ENCODE assay signal across 13 mouse cellular contexts in the genomic region with DNA sequence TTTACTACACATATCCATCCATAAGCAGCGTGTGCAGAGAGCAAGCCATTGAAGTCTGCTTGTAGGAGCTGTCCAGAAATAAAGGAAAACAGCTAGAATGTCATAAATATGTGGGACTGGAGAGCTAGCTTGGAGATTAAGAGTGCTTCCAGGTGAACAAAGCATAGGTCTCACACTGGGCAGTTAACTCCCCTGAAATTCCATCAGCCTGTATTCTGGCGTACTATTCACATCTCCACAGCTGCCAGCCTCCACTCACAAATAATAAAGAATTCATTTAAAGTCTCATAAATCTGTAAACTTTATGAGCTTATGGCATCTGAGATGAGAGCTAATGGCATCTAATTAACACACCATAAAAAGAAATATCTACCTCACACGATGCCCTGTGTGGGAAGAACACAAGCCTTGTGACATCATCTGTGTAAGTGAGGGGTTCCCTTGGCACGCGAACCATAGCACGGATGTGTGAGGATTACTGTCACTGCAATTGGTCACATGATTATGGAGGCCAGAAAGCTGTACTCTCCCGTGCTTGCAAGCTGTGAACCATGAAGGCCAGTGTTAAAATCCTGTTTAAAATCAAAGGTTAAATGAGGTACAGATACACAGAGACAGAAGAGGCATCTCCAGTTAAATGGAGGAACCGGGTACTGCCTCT.
DNase-seq lines count a peak whose midpoint lies in the region; ATAC-seq lines count a peak whose summit lies in the region.
"Had no signal": no experiment of that assay in that cellular context is flagged by ENCODE, and none has a peak within 500 bp of the region (broad histone marks: within the 10 kb centered on the region; RNA-seq: fewer than 3 reads in every experiment).

No protein-coding gene starts in this region.

- 68% methylated on average over 8 of the region's 8 CpGs for WGBS in forebrain, embryonic 13.5 days
- WGBS in forebrain, embryonic 15.5 days = 60% methylated on average over 8 of the region's 8 CpGs
- 29% methylated on average over 8 of the region's 8 CpGs for WGBS in kidney, embryonic 16.5 days
- WGBS in midbrain, embryonic 13.5 days = 51% methylated on average over 8 of the region's 8 CpGs

- H3K4me3 ChIP-seq in forebrain, embryonic 13.5 days = no peak overlapping the region
- no peak overlapping the region for H3K4me3 ChIP-seq in forebrain, embryonic 15.5 days
- no peak overlapping the region for H3K4me3 ChIP-seq in kidney, embryonic 16.5 days (ENCODE audit: low read length)
- H3K4me3 ChIP-seq in midbrain, embryonic 13.5 days (replicated peaks) = no peak overlapping the region
- H3K4me3 ChIP-seq: liver, embryonic 13.5 days had no signal

- H3K27me3 ChIP-seq in forebrain, embryonic 13.5 days = no peaks in the 10 kb centered on the region
- H3K27me3 ChIP-seq in forebrain, embryonic 15.5 days = no peaks in the 10 kb centered on the region
- no peaks in the 10 kb centered on the region for H3K27me3 ChIP-seq in kidney, embryonic 16.5 days (ENCODE audit: insufficient read depth, low read length)
- H3K27me3 ChIP-seq in midbrain, embryonic 13.5 days = no peaks in the 10 kb centered on the region
- H3K27me3 ChIP-seq: liver, embryonic 13.5 days had no signal

- no peak for DNase-seq in kidney, adult 18-20 months
- DNase-seq in forelimb bud, embryonic 11.5 days (ENCODE audit: low read depth, low spot score) = peak; percentile 46
- no peak for DNase-seq in ovary, adult 18-20 months (ENCODE audit: low spot score)
- no peak for DNase-seq in urinary bladder, postnatal 25 days (ENCODE audit: low spot score)
- DNase-seq: cerebellum, postnatal 14 days; gastrocnemius, postnatal 14 days; kidney, postnatal 10 days; liver, embryonic 13.5 days; thymus, adult 18-20 months had no signal

- H3K9ac ChIP-seq in forebrain, embryonic 13.5 days = no peak overlapping the region
- no peak overlapping the region for H3K9ac ChIP-seq in forebrain, embryonic 15.5 days (replicated peaks)
- no peak overlapping the region for H3K9ac ChIP-seq in kidney, embryonic 16.5 days (replicated peaks; ENCODE audit: low read length)
- H3K9ac ChIP-seq in midbrain, embryonic 13.5 days (replicated peaks) = no peak overlapping the region
- H3K9ac ChIP-seq: liver, embryonic 13.5 days had no signal

- no peaks in the 10 kb centered on the region for H3K9me3 ChIP-seq in forebrain, embryonic 13.5 days (replicated peaks)
- H3K9me3 ChIP-seq in forebrain, embryonic 15.5 days = no peaks in the 10 kb centered on the region
- H3K9me3 ChIP-seq in kidney, embryonic 16.5 days (ENCODE audit: low read length) = no peaks in the 10 kb centered on the region
- no peaks in the 10 kb centered on the region for H3K9me3 ChIP-seq in midbrain, embryonic 13.5 days
- H3K9me3 ChIP-seq: liver, embryonic 13.5 days had no signal

- H3K27ac ChIP-seq in forebrain, embryonic 13.5 days = no peak overlapping the region
- no peak overlapping the region for H3K27ac ChIP-seq in forebrain, embryonic 15.5 days (replicated peaks)
- H3K27ac ChIP-seq in kidney, embryonic 16.5 days (ENCODE audit: low read length) = no peak overlapping the region
- no peak overlapping the region for H3K27ac ChIP-seq in midbrain, embryonic 13.5 days
- H3K27ac ChIP-seq: liver, embryonic 13.5 days had no signal

- ATAC-seq in forebrain, embryonic 13.5 days = peak; percentile 38; the same call in 1 of the 2 replicates
- ATAC-seq in forebrain, embryonic 15.5 days (replicated peaks) = no peak
- ATAC-seq in kidney, embryonic 16.5 days (ENCODE audit: low FRiP score, low TSS enrichment) = peak; percentile 79; the same call in 1 of the 2 replicates
- peak; percentile 88 for ATAC-seq in midbrain, embryonic 13.5 days

- H3K4me1 ChIP-seq in forebrain, embryonic 13.5 days = no peaks in the 10 kb centered on the region
- no peaks in the 10 kb centered on the region for H3K4me1 ChIP-seq in forebrain, embryonic 15.5 days
- H3K4me1 ChIP-seq in kidney, embryonic 16.5 days (ENCODE audit: insufficient read depth, low read length) = no peaks in the 10 kb centered on the region
- H3K4me1 ChIP-seq in midbrain, embryonic 13.5 days (replicated peaks) = 0 out of 2 replicates have a peak, but pooled peaks cover 6% of the 10 kb centered on the region
- H3K4me1 ChIP-seq: liver, embryonic 13.5 days had no signal

- H3K4me2 ChIP-seq in forebrain, embryonic 13.5 days = no peak overlapping the region
- no peak overlapping the region for H3K4me2 ChIP-seq in forebrain, embryonic 15.5 days (replicated peaks)
- no peak overlapping the region for H3K4me2 ChIP-seq in kidney, embryonic 16.5 days (replicated peaks; ENCODE audit: low read depth, low read length)
- H3K4me2 ChIP-seq in midbrain, embryonic 13.5 days (replicated peaks) = no peak overlapping the region
- H3K4me2 ChIP-seq: liver, embryonic 13.5 days had no signal

- no peaks in the 10 kb centered on the region for H3K36me3 ChIP-seq in forebrain, embryonic 13.5 days (ENCODE audit: poor library complexity, severe bottlenecking)
- no peaks in the 10 kb centered on the region for H3K36me3 ChIP-seq in forebrain, embryonic 15.5 days
- H3K36me3 ChIP-seq in kidney, embryonic 16.5 days (ENCODE audit: insufficient read depth, low read length) = no peaks in the 10 kb centered on the region
- no peaks in the 10 kb centered on the region for H3K36me3 ChIP-seq in midbrain, embryonic 13.5 days
- H3K36me3 ChIP-seq: liver, embryonic 13.5 days had no signal
